Mouse (Mus musculus) lung, postnatal 10 days (tissue): ENCODE data around the gene Gm11733.

Experiments used
- DNase-seq: peaks from one replicate; pipeline ENCODE4 v3.0.0; 2021

Gm11733 gene

GRCm38 (mm10) chr11:117535491-117536304, 51.5 kb downstream of the Gm11733 start:
- DNase-seq, result peak; percentile 40

GRCm38 (mm10) chr11:117536586-117536985, 52.4 kb downstream of the Gm11733 start:
- peak; percentile 76 for DNase-seq
